Mouse (Mus musculus): ENCODE data around the gene Gm19345.

The Gm19345 gene

DNA sequence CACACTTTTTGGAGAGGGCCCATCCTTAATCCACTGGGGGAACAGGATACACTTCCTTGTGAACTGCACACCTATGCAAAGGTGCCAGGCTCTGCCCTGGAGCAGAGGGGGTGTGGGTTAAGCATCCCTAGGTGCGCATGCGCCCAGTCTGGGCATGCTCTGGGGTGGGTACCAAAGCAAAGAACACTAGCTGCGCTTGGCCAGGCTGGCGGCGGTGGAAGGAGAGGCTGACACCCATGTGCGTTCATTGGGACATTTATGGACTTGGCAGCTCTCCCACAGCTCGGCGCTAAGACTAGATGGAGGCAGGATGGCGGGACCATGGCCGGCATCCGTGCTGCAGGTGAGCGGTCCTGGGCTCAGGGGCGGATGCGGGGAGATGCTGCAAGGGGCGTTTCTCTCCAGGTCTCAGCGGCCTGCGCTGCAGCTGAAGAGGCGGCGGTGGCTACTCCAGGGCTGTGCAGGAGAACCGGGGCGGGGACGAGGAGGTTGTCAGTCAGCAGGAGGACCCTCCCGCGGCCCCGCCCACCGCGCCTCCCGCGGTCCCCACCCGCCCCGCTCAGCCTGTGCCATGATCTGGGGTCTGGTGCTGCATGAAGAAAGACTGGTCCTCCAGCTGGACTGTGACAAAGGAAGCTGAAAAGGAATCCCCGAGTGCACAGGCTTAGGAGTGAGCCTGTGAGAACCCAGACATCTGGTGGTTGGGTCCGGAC, at the start of gene Gm19345:
Gm19345 (plus strand) TSS at position 146 of the 713 bp plus-strand sequence.
- in situ Hi-C loops (cut with MboI, MseI) = no loop called here

DNA sequence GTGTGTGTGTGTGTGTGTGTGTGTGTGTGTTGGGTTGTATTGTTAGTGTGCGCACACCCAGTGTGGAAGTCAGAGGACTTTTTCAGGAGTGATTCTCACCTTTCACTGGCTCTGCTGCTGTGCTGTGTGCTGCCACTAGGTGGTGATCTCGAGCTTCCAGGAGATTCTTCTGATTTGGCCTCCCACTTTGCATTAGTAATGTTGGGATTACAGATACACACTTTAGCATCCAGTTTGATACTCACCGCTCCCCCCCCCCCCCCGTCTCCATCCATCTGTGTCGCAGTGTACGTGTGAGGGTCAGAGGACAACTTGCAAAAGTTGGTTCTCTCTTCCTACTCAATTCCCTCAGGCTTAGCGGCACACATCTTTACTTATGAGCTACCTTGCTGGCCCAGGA, 48.8 kb upstream of the Gm19345 start:
- in situ Hi-C loops (cut with MboI, MseI) = loop anchor here (5.0 kb wide), 1 partner anchor 39 kb away; no protein-coding TSS in a partner anchor

- in situ Hi-C loops (cut with MboI, MseI) = no loop called here
These were observed 45.3 kb upstream of the Gm19345 start for GRCm38 (mm10) chr7:19806356-19806969.

DNA sequence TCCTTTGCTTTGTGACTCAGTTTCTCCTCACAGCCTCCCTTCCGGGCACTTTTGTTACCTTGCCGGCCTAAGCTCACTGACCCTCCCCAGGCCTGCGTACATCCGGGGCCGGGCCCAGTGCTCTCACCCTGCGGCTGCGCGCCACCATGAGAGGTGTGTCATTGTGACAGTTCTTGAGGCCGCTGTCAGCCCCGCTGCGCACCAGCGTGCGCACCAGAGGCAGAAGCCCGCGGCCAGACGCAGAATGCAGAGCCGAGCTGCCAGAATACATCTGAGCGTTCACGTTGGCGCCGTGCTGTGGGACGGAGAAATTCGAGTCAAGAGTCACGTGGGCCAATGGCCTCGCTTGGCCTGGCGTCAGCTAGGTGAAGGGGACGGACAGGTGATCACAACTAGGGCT, 42.4 kb upstream of the Gm19345 start:
- in situ Hi-C loops (cut with MboI, MseI) = no loop called here

DNA sequence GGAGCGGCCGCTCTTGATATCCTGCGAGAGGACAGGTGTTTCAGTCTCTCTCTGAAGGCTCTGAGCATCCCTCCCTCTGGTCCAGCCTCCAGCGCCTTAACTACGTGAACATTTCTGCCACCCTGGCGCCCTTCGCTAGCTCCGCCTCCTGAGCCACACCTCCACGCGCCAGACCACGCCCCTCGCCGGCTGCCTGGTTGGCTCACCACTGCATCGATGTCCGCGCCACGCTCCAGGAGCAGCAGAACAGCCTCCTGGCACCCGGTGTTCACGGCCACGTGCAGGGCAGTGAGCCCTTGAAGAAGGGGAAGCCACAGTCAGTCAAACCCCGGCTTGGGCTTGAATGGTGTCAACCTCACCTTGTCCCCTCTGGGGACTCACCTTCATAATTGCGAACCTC, 40.7 kb upstream of the Gm19345 start:
- in situ Hi-C loops (cut with MboI, MseI) = loop anchor here (10.0 kb wide), 1 partner anchor 144 kb away; the partner anchor contains the start of gene Igsf23

DNA sequence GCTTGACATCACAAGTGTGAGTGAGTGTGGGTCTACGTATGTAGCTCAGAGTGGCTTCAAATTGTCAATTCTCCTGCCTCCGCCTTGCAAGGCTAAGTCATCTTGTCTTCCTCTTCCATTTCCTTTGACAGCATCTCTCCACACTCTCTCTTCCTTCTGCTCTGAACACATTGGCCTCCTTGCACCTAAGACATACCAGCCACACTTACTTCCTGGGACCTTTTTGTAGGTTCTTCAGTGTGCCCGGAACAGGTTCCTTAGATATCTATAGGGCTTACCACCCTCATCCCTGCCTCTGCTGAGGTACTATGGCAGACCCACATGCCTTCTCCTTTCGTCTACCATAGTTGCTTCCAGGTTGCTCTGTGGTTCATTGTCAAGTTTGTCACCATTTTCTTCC, 38.6 kb upstream of the Gm19345 start:
- in situ Hi-C loops (cut with MboI, MseI) = loop anchor here (10.0 kb wide), 1 partner anchor 142 kb away; the partner anchor contains the start of gene Igsf23

DNA sequence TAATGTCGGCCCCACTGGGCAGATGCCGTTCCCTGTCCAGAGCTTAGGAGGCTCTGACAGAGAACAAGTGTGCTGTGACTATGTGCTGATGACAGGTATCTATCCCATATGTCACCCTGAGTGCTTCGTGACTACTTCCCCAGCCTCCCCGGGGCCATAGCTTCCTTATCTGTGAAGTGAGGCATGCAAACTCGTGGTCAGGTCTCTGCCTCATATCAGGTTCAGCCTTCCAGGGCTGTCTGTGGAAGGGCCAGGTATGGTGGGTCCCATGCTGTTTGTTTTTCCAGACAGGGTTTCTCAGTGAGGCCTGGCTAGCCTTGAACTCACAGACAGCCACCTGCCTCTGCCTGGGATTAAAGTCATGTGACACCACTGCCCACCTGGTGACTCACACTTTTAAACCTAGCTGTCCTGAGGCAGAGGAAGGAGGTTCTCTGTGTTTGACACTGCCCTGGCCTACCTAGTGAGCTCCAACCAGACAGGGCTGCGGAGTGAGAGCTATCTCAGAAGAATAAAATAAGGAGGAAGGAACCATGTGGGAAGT, 38.2 kb upstream of the Gm19345 start:
- in situ Hi-C loops (cut with MboI, MseI) = loop anchor here (10.0 kb wide), 1 partner anchor 141 kb away; the partner anchor contains the start of gene Igsf23

DNA sequence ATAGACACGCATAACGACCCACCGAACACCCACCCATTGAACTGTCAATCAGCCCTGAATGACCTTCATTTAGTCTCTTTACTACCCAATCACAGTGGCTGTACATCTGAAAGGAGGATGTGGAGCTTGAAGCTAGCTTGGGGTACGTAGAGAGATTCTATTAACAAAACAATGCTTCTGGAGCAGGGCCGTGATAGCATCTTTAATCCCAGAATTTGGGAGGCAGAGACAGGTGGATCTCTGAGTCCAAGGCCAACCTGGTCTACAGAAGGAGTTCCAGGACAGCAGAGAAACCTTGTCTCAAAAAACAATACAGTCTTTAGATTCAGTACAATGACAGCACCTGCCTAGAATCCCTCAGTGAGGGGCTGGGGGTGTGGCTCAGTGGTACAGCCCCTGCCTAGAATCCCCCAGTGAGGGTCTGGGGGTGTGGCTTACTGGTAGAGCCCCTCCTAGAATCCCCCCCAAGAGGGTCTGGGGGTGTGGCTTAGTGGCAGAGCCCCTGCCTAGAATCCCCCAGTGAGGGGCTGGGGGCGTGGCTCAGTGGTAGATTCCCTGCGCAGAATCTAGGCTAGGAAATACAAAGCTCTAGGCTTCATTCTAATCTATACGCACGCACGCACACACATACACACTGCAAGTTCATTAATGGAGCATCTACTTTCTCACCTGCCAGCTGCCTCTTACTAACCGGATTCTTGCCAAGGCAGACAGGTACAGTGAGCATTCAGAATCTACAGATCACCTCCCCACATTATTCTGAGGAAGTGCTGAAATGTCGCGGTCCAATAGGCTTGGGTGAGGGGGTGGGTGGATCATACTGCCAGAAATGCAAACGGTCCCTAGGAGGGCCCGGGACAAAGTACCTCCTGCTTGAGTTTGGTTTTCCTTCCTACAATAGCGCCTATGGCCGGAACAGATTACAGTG, 36.2 kb upstream of the Gm19345 start:
- in situ Hi-C loops (cut with MboI, MseI) = loop anchor here (10.0 kb wide), 1 partner anchor 139 kb away; the partner anchor contains the start of gene Igsf23

GRCm38 (mm10) chr7:19816224-19816771, 35.5 kb upstream of the Gm19345 start:
- in situ Hi-C loops (cut with MboI, MseI) = loop anchor here (10.0 kb wide), 1 partner anchor 139 kb away; the partner anchor contains the start of gene Igsf23

GRCm38 (mm10) chr7:19817382-19818105, 34.3 kb upstream of the Gm19345 start:
- in situ Hi-C loops (cut with MboI, MseI) = loop anchor here (10.0 kb wide), 1 partner anchor 137 kb away; the partner anchor contains the start of gene Igsf23

GRCm38 (mm10) chr7:19818440-19818839, 33.4 kb upstream of the Gm19345 start:
- in situ Hi-C loops (cut with MboI, MseI) = loop anchor here (10.0 kb wide), 1 partner anchor 136 kb away; the partner anchor contains the start of gene Igsf23

- in situ Hi-C loops (cut with MboI, MseI) = loop anchor here (10.0 kb wide), 1 partner anchor 136 kb away; the partner anchor contains the start of gene Igsf23
These were observed 32.9 kb upstream of the Gm19345 start for GRCm38 (mm10) chr7:19818875-19819274.

- in situ Hi-C loops (cut with MboI, MseI) = no loop called here
These were observed 31.3 kb upstream of the Gm19345 start for GRCm38 (mm10) chr7:19820347-19821048.

DNA sequence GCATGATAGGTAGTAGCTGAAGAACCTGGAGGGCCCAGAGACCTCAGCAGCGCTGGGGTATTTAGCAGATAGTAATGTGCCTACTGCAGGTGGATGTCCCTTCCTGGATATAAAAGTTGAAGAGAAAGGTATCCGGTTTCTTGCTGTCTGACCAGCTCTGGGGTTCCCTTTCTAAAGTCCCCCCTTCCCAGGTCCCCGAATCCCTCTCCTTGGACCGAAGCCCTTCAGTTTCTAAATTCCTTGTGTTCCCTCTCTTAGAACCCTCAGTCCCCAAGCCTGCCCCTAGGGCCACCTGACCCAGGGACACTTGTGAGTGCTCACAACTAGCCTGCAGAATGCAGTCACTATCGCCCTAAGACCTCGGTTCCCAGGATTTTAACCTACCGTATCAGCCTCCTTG, 30.2 kb upstream of the Gm19345 start:
- in situ Hi-C loops (cut with MboI, MseI) = no loop called here

GRCm38 (mm10) chr7:19822193-19822592, 29.6 kb upstream of the Gm19345 start:
- in situ Hi-C loops (cut with MboI, MseI) = no loop called here

DNA sequence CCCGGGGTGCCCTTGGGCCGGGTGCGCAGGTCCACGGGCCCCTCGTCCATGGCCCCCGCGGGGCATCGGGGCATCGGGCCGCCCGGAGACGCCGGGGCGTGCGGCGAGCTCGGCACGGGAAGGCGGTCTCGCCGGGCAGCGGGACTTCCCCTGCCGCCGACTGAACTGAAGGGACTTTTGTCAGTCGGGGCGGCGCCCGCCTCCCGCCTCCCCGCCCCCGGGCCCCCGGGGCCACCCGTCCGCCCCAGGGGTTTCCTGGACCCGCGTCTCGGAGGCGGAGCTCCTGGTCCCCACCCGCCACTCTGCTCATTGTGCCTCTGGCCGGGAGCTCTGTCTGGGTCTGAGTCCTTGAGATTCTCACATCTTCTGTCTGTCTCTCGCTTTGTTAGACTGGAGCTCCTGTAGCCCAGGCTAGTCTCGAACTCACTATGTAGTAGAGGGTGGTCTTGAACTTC, 29.2 kb upstream of the Gm19345 start, which contains the start of gene Bcl3:
Bcl3 (minus strand) TSS at position 167 of the 455 bp plus-strand sequence.
- in situ Hi-C loops (cut with MboI, MseI) = no loop called here

- in situ Hi-C loops (cut with MboI, MseI) = no loop called here
These were observed 28.3 kb upstream of the Gm19345 start for GRCm38 (mm10) chr7:19823256-19824181.

All from T-helper 2 cell (primary cell).